Mouse (Mus musculus): ENCODE data around the gene Ilk.
"Not testable (repeated sequence)": the region's sequence is repeated elsewhere in the genome, so short reads cannot be mapped to it uniquely, and the experiment has no call there.

DNA sequence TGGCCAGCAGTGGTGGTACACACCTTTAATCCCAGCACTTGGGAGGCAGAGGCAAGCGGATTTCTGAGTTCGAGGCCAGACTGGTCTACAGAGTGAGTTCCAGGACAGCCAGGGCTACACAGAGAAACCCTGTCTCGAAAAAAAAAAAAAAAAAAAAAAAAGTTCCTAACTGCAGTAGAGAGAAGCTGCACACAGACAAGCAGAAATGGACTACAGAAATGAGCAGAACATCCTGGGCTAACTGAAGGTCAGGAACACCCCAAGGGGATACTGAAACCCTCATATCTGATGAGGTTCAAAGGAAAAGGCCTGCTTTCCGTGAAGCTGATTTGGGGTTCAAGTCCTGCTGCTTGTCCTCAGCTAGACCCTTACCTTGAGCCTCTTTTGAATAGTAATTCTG is 928 bp upstream of the Ilk start:
- not testable (repeated sequence) for TF ChIP-seq CTCF (IDR thresholded peaks at IDR 0.05; ENCODE audit: low read depth); EP300 (optimal IDR thresholded peaks at IDR 0.05)
